Mouse (Mus musculus) C2C12 (cell line): ENCODE data around the gene Efna2. TPM values are rescaled to one million over a fixed set of nuclear protein-coding genes. Genes with fewer than 3 reads are reported as not detected.
A peak's percentile ranks its signal among the peaks of the same experiment; 100 is the strongest.

Experiments
- H3K27me3 ChIP-seq: one replicate; pipeline ENCODE4 v1.6.1; 2011; ENCODE audit not compliant: control insufficient read depth, insufficient read depth, insufficient read length
- H3K36me3 ChIP-seq: one replicate; pipeline ENCODE4 v1.6.1; 2011; ENCODE audit not compliant: control insufficient read depth, insufficient read depth
- H3K4me3 ChIP-seq: one replicate; pipeline ENCODE4 v1.5.1; 2011; ENCODE audit warnings: mild to moderate bottlenecking, control low read depth; ENCODE audit not compliant: poor library complexity, insufficient read depth, severe bottlenecking
- H3K79me2 ChIP-seq: one replicate; pipeline ENCODE4 v1.6.1; 2011; ENCODE audit not compliant: control insufficient read depth, insufficient read depth
- H3K79me3 ChIP-seq: one replicate; pipeline ENCODE4 v1.6.1; 2011; ENCODE audit warnings: low read depth, control low read depth
- H3ac ChIP-seq: one replicate; pipeline ENCODE3; 2011; ENCODE audit warnings: low read depth; ENCODE audit not compliant: control insufficient read depth, insufficient read length
- CEBPB ChIP-seq: IDR thresholded peaks from one replicate; pipeline ENCODE4 v1.6.1; 2011; ENCODE audit warnings: low read depth, mild to moderate bottlenecking, control low read depth, moderate library complexity
- CTCF ChIP-seq: IDR thresholded peaks from one replicate; pipeline ENCODE4 v1.5.1; 2011; ENCODE audit not compliant: control insufficient read depth, insufficient read depth, insufficient read length
- FOSL1 ChIP-seq: IDR thresholded peaks from one replicate; pipeline ENCODE4 v1.8.0; 2011; ENCODE audit warnings: mild to moderate bottlenecking, low read length; ENCODE audit not compliant: poor library complexity, insufficient read depth, severe bottlenecking
- MAX ChIP-seq: IDR thresholded peaks from one replicate; pipeline ENCODE4 v1.6.1; 2011; ENCODE audit warnings: mild to moderate bottlenecking, control low read depth
- MYOD1 ChIP-seq: IDR thresholded peaks from one replicate; pipeline ENCODE4 v1.6.1; 2011; ENCODE audit warnings: low read depth; ENCODE audit not compliant: control insufficient read depth, insufficient read length
- MYOG ChIP-seq: IDR thresholded peaks from one replicate; pipeline ENCODE4 v1.6.1; 2011; ENCODE audit not compliant: control insufficient read depth, insufficient read length; ENCODE audit errors: extremely low read depth
- USF1 ChIP-seq: IDR thresholded peaks from one replicate; pipeline ENCODE4 v1.6.1; 2011; ENCODE audit warnings: low read depth, mild to moderate bottlenecking, control low read depth, moderate library complexity
- polyA plus RNA-seq: library from polyadenylated mRNA; unstranded; fragments of >200 nt; fragmentation: generic; extraction: Trizol; gene quantifications from one replicate; pipeline ENCODE4 v1.2.1, GENCODE M21; 2012; ENCODE audit warnings: missing spikeins

Efna2 gene
- polyA plus RNA-seq, 1 experiment = 3.2 TPM

GRCm38 (mm10) chr10:80152071-80152872, 27.0 kb upstream of the Efna2 start:
- peaks cover 88% of the 10 kb centered on the region for H3K79me2 ChIP-seq
- H3K27me3 ChIP-seq = no peaks in the 10 kb centered on the region
- H3K4me3 ChIP-seq = peak overlapping the region; percentile 93
- peaks cover 76% of the 10 kb centered on the region for H3K36me3 ChIP-seq
- H3K79me3 ChIP-seq = peaks cover 68% of the 10 kb centered on the region
- peak overlapping the region; percentile 98 for H3ac ChIP-seq
- TF ChIP-seq USF1 = no peak
- no peak for TF ChIP-seq MYOG
- no peak for TF ChIP-seq CEBPB
- no peak for TF ChIP-seq MYOD1
- TF ChIP-seq FOSL1 = no peak
- TF ChIP-seq CTCF = no peak
- no peak for TF ChIP-seq MAX

- Histone ChIP-seq H3ac (peak overlapping the region; percentile 98), H3K79me2 (peaks cover 91% of the 10 kb centered on the region), H3K4me3 (peak overlapping the region; percentile 93), H3K79me3 (peaks cover 68% of the 10 kb centered on the region), H3K36me3 (peaks cover 81% of the 10 kb centered on the region), H3K27me3 (no peaks in the 10 kb centered on the region)
- TF ChIP-seq MYOD1 (no peak), CTCF (no peak), MAX (no peak), CEBPB (no peak), MYOG (no peak)
Measured at GRCm38 (mm10) chr10:80152873-80153260, 26.4 kb upstream of the Efna2 start.

DNA sequence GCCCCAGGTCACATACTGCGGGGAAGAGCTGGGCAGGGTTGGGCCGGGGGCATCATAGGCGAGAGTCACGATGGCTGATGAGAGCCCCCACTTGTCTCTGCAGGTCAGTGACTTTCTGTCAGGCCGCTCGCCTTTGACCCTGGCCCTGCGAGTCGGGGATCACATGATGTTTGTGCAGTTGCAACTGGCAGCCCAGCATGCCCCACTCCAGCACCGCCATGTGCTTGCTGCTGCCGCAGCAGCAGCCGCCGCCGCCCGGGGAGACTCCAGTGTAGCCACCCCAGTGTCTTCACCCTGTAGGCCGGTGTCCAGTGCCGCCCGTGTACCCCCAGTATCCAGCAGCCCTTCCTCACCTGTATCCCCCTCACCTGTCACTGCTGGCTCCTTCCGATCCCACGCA, 25.6 kb upstream of the Efna2 start:
- Histone ChIP-seq H3K27me3 (no peaks in the 10 kb centered on the region), H3K4me3 (no peak overlapping the region), H3ac (peak overlapping the region; percentile 25), H3K79me2 (peaks cover 88% of the 10 kb centered on the region), H3K79me3 (peaks cover 68% of the 10 kb centered on the region), H3K36me3 (peaks cover 88% of the 10 kb centered on the region)
- TF ChIP-seq USF1 (no peak), CEBPB (no peak), CTCF (no peak), MAX (no peak), MYOG (no peak), FOSL1 (no peak), MYOD1 (no peak)

DNA sequence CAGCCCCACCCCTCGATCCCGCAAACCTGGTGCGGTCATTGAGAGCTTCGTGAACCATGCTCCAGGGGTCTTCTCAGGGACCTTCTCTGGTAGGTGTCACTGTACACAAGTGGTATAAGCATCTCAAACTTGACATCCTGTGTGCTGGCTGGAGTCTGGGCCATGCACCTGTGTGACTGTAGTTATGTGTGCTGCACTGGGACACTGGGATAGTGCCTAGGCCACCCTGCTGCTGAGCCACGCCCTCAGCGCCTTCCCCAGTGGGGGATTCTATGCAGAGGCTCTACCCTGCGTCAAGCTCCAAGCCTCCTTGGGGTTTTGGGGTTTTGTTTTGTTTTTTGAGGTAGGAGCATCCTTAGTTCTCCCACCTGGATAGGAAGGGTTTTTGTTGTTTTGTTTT, 24.9 kb upstream of the Efna2 start:
- H3K79me2 ChIP-seq = peaks cover 82% of the 10 kb centered on the region
- no peaks in the 10 kb centered on the region for H3K27me3 ChIP-seq
- no peak overlapping the region for H3ac ChIP-seq
- peaks cover 89% of the 10 kb centered on the region for H3K36me3 ChIP-seq
- no peak overlapping the region for H3K4me3 ChIP-seq
- H3K79me3 ChIP-seq = peaks cover 68% of the 10 kb centered on the region
- TF ChIP-seq CTCF (no peak), FOSL1 (no peak), USF1 (no peak), MYOG (no peak), CEBPB (no peak), MAX (no peak), MYOD1 (no peak)

- Histone ChIP-seq H3K36me3 (peaks cover 82% of the 10 kb centered on the region), H3K4me3 (no peak overlapping the region), H3ac (peak overlapping the region; percentile 30), H3K79me3 (peaks cover 61% of the 10 kb centered on the region), H3K27me3 (no peaks in the 10 kb centered on the region), H3K79me2 (peaks cover 73% of the 10 kb centered on the region)
- TF ChIP-seq FOSL1 (no peak), USF1 (no peak), MAX (no peak), MYOD1 (no peak), MYOG (no peak), CTCF (no peak), CEBPB (no peak)
Measured at GRCm38 (mm10) chr10:80155277-80155676, 24.0 kb upstream of the Efna2 start.
